Mouse (Mus musculus) C2C12 (cell line): Measurements from ENCODE around the gene Tmem151a. TPM values are rescaled to one million over a fixed set of nuclear protein-coding genes. Genes with fewer than 3 reads are reported as not detected.

ENCODE experiments used
- H3K27me3 ChIP-seq: one replicate; pipeline ENCODE4 v1.6.1; 2011; ENCODE audit not compliant: control insufficient read depth, insufficient read depth, insufficient read length
- H3K36me3 ChIP-seq: one replicate; pipeline ENCODE4 v1.6.1; 2011; ENCODE audit not compliant: control insufficient read depth, insufficient read depth
- H3K4me3 ChIP-seq: one replicate; pipeline ENCODE4 v1.5.1; 2011; ENCODE audit warnings: mild to moderate bottlenecking, control low read depth; ENCODE audit not compliant: poor library complexity, insufficient read depth, severe bottlenecking
- H3K79me2 ChIP-seq: one replicate; pipeline ENCODE4 v1.6.1; 2011; ENCODE audit not compliant: control insufficient read depth, insufficient read depth
- H3K79me3 ChIP-seq: one replicate; pipeline ENCODE4 v1.6.1; 2011; ENCODE audit warnings: low read depth, control low read depth
- H3ac ChIP-seq: one replicate; pipeline ENCODE3; 2011; ENCODE audit warnings: low read depth; ENCODE audit not compliant: control insufficient read depth, insufficient read length
- CEBPB ChIP-seq: IDR thresholded peaks from one replicate; pipeline ENCODE4 v1.6.1; 2011; ENCODE audit warnings: low read depth, mild to moderate bottlenecking, control low read depth, moderate library complexity
- CTCF ChIP-seq: IDR thresholded peaks from one replicate; pipeline ENCODE4 v1.5.1; 2011; ENCODE audit not compliant: control insufficient read depth, insufficient read depth, insufficient read length
- FOSL1 ChIP-seq: IDR thresholded peaks from one replicate; pipeline ENCODE4 v1.8.0; 2011; ENCODE audit warnings: mild to moderate bottlenecking, low read length; ENCODE audit not compliant: poor library complexity, insufficient read depth, severe bottlenecking
- MAX ChIP-seq: IDR thresholded peaks from one replicate; pipeline ENCODE4 v1.6.1; 2011; ENCODE audit warnings: mild to moderate bottlenecking, control low read depth
- MYOD1 ChIP-seq: IDR thresholded peaks from one replicate; pipeline ENCODE4 v1.6.1; 2011; ENCODE audit warnings: low read depth; ENCODE audit not compliant: control insufficient read depth, insufficient read length
- MYOG ChIP-seq: IDR thresholded peaks from one replicate; pipeline ENCODE4 v1.6.1; 2011; ENCODE audit not compliant: control insufficient read depth, insufficient read length; ENCODE audit errors: extremely low read depth
- USF1 ChIP-seq: IDR thresholded peaks from one replicate; pipeline ENCODE4 v1.6.1; 2011; ENCODE audit warnings: low read depth, mild to moderate bottlenecking, control low read depth, moderate library complexity
- polyA plus RNA-seq: library from polyadenylated mRNA; unstranded; fragments of >200 nt; fragmentation: generic; extraction: Trizol; gene quantifications from one replicate; pipeline ENCODE4 v1.2.1, GENCODE M21; 2012; ENCODE audit warnings: missing spikeins

Tmem151a gene
- polyA plus RNA-seq, 1 experiment = 4.6 TPM

DNA sequence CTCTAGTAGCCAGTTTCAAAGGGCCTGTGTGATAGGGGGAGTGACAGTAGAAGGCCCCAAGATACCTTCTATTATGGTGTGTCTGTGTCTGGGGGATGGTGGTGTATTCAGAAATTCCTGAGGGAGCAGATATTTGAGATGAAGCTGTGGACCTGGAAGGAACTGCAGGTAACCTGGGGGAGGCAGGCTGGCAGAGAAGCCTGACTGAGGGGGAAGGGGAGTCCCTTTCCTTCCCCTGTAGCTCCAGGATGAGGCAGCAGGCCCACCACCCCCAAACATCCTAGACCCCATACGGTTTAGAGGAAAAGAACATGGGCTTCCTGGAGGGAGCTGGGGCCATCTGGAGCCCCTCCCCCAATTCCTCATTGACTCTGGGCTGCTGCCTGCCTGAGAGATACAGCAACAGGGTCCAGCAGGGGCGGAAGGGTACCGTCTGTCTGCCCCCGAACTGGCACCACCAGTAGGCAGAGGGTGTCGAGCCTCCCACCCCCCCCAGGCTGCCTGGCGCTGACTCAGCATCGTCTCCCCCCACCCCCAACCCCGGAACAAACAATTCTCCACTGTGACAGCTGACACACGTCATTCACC is 10.7 kb upstream of the Tmem151a start:
- TF ChIP-seq MAX = no peak
- TF ChIP-seq USF1 = no peak
- TF ChIP-seq CEBPB = no peak
- no peak for TF ChIP-seq MYOG
- TF ChIP-seq FOSL1 = no peak
- no peak for TF ChIP-seq MYOD1
- TF ChIP-seq CTCF = no peak
- H3K79me3 ChIP-seq = no peaks in the 10 kb centered on the region
- H3K27me3 ChIP-seq = no peaks in the 10 kb centered on the region
- H3K79me2 ChIP-seq = no peaks in the 10 kb centered on the region
- no peak overlapping the region for H3K4me3 ChIP-seq
- H3K36me3 ChIP-seq = no peaks in the 10 kb centered on the region
- H3ac ChIP-seq = no peak overlapping the region

DNA sequence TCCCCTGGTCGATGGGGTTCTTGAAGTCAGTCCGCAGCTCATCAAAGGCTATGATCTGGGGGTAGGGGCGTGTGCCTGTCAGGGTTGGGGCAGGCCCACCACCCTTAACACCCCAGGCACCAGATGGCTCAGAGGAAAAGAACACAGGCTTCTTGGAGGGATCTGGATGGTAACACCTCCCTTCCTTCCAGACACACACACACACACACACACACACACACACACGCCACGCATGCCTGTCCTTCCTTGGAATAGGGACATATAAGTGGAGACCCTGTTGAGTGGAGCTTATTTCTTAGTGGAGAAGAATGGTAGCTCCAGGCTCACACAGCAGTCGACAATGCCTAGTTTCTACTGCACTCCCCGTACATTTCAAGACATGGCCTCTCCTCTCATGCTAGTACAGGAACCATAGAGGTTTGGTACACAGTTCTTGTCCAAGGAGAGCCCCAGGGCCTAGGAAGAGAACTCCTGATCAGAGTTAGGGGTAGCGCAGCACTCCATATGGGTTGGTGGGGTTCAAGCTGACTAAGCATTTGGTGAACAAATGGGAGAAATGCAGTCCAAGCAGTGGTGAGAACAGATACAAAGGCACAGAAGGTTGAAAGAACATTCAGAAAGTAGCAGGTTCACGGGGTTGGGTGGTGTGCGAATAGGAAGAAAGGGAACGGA is 9.6 kb upstream of the Tmem151a start:
- H3K4me3 ChIP-seq = no peak overlapping the region
- no peaks in the 10 kb centered on the region for H3K27me3 ChIP-seq
- H3K36me3 ChIP-seq = no peaks in the 10 kb centered on the region
- no peak overlapping the region for H3ac ChIP-seq
- TF ChIP-seq CTCF (no peak), CEBPB (no peak), MYOD1 (no peak), FOSL1 (no peak), MAX (no peak), USF1 (no peak), MYOG (no peak)
- no peaks in the 10 kb centered on the region for H3K79me3 ChIP-seq
- H3K79me2 ChIP-seq = no peaks in the 10 kb centered on the region

- Histone ChIP-seq H3ac (no peak overlapping the region), H3K79me3 (no peaks in the 10 kb centered on the region), H3K4me3 (no peak overlapping the region), H3K79me2 (peaks cover 6% of the 10 kb centered on the region), H3K36me3 (peaks cover 3% of the 10 kb centered on the region), H3K27me3 (no peaks in the 10 kb centered on the region)
- no peak for TF ChIP-seq MYOG
- peak; percentile 75 for TF ChIP-seq CTCF
Measured at GRCm38 (mm10) chr19:5094243-5094632, 8.9 kb upstream of the Tmem151a start.

- Histone ChIP-seq H3K79me3 (no peaks in the 10 kb centered on the region), H3K79me2 (peaks cover 11% of the 10 kb centered on the region), H3ac (no peak overlapping the region), H3K4me3 (no peak overlapping the region), H3K27me3 (no peaks in the 10 kb centered on the region), H3K36me3 (peaks cover 3% of the 10 kb centered on the region)
- no peak for TF ChIP-seq MYOD1
- TF ChIP-seq FOSL1 = no peak
- no peak for TF ChIP-seq CTCF
- TF ChIP-seq CEBPB = no peak
- TF ChIP-seq MAX = no peak
- TF ChIP-seq MYOG = no peak
- TF ChIP-seq USF1 = no peak
Measured at GRCm38 (mm10) chr19:5093481-5094242, 8.3 kb upstream of the Tmem151a start.

DNA sequence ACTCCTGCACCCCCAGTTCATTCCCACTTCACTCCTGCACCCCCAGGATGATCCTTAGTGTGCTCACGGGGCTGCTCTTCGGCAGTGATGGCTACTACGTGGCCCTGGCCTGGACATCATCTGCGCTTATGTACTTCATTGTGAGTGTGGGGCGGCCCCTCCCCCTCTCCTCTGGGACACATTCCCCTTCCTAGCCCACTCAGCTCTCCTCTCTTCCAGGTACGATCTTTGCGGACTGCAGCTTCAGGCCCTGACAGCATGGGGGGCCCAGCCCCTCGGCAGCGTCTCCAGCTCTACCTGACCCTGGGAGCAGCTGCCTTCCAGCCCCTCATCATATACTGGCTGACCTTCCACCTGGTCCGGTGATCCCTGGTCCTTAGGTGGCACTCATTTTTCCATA is 6.8 kb upstream of the Tmem151a start:
- TF ChIP-seq FOSL1 = no peak
- TF ChIP-seq CTCF = no peak
- no peak for TF ChIP-seq MYOG
- no peak for TF ChIP-seq USF1
- no peak for TF ChIP-seq CEBPB
- TF ChIP-seq MAX = no peak
- no peak for TF ChIP-seq MYOD1
- Histone ChIP-seq H3K79me2 (peaks cover 13% of the 10 kb centered on the region), H3K79me3 (no peaks in the 10 kb centered on the region), H3ac (no peak overlapping the region), H3K27me3 (no peaks in the 10 kb centered on the region), H3K4me3 (no peak overlapping the region), H3K36me3 (peaks cover 3% of the 10 kb centered on the region)

- H3K4me3 ChIP-seq = peak overlapping the region; percentile 86
- no peak for TF ChIP-seq MYOG
- TF ChIP-seq MAX = no peak
- TF ChIP-seq CTCF = no peak
- TF ChIP-seq CEBPB = no peak
Measured at GRCm38 (mm10) chr19:5089324-5089723, 4.0 kb upstream of the Tmem151a start.

More at GRCm38 (mm10) chr19:5089324-5089723, 4.0 kb upstream of the Tmem151a start:
- H3ac ChIP-seq = no peak overlapping the region
- H3K27me3 ChIP-seq = no peaks in the 10 kb centered on the region
- H3K79me3 ChIP-seq = no peaks in the 10 kb centered on the region
- peaks cover 13% of the 10 kb centered on the region for H3K79me2 ChIP-seq
- peaks cover 3% of the 10 kb centered on the region for H3K36me3 ChIP-seq
